Mouse (Mus musculus): ENCODE results near the gene Zdhhc25.

DNA sequence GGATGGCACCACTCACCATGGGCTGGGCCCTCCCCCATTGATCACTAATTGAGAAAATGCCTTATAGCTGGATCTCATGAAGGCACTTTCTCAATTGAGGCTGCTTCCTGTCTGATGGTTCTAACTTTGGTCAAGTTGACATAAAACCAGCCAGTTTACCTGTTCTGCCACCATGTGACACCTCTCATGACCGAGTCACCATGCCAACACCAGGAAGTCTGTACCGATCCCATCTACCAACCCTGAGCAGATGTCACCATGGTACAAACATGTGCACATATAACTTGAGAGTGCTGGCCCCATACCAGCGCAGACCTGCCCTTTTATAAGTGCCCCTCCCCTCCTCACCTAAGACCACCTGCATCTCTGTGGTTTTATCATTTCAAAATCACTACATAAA, 2.4 kb downstream of the Zdhhc25 start:
- no peak for TF ChIP-seq CEBPB (IDR thresholded peaks at IDR 0.05; ENCODE audit: low read depth)
- TF ChIP-seq MYOG (IDR thresholded peaks at IDR 0.05; ENCODE audit: control insufficient read depth, extremely low read depth, insufficient read length), result no peak
- TF ChIP-seq MAX (IDR thresholded peaks at IDR 0.05), result no peak
- no peak for TF ChIP-seq MYOD1 (IDR thresholded peaks at IDR 0.05; ENCODE audit: control insufficient read depth, insufficient read length, low read depth)
- TF ChIP-seq CTCF (IDR thresholded peaks at IDR 0.05; ENCODE audit: control insufficient read depth, insufficient read depth, insufficient read length), result no peak

Measured in C2C12 (cell line).